Mouse (Mus musculus): ENCODE measurements around the gene Cdk6. TPM values are rescaled to one million over a fixed set of nuclear protein-coding genes. Genes with fewer than 3 reads are reported as not detected.

Gene Cdk6
- total RNA-seq, 2 experiments from 2014 or later = 7.6 to 7.9 TPM

- no peak for DNase-seq (ENCODE audit: low spot score in 2 of 2)
These were observed 204.9 kb downstream of the Cdk6 start for GRCm38 (mm10) chr5:3546226-3546625.

GRCm38 (mm10) chr5:3551481-3551880, 210.2 kb downstream of the Cdk6 start:
- DNase-seq (ENCODE audit: low spot score in 2 of 2) = no peak

- no peak for DNase-seq (ENCODE audit: low spot score in 2 of 2)
These were observed 212.9 kb downstream of the Cdk6 start for GRCm38 (mm10) chr5:3554198-3554597.

GRCm38 (mm10) chr5:3571266-3571665, 230.0 kb downstream of the Cdk6 start, which contains the start of gene 1700109H08Rik:
1700109H08Rik (plus strand) TSS chr5:3571566.
- no peak for DNase-seq (ENCODE audit: low spot score in 2 of 2)

GRCm38 (mm10) chr5:3574825-3575224, 233.5 kb downstream of the Cdk6 start:
- DNase-seq (ENCODE audit: low spot score in 2 of 2) = no peak

GRCm38 (mm10) chr5:3577939-3578338, 236.7 kb downstream of the Cdk6 start:
- DNase-seq (ENCODE audit: low spot score in 2 of 2) = no peak

GRCm38 (mm10) chr5:3579066-3579465, 237.8 kb downstream of the Cdk6 start:
- DNase-seq (ENCODE audit: low spot score in 2 of 2) = no peak

Other genes starting within 250 kb of the Cdk6 start
- gene Fam133b, start 202.3 kb downstream of the Cdk6 start, total RNA-seq (2021) = 10 to 100 TPM; 43.5 to 46.2 TPM
- gene 1700109H08Rik, start 230.1 kb downstream of the Cdk6 start, total RNA-seq (2021) = 1 to 10 TPM; 4.9 to 7.6 TPM

Measured in layer of hippocampus, postnatal 14 days (tissue).